Mouse (Mus musculus) hindbrain, embryonic 15.5 days (tissue): Measurements from ENCODE around the gene Megf8. TPM values are rescaled to one million over a fixed set of nuclear protein-coding genes. Genes with fewer than 3 reads are reported as not detected.

Source experiments
- ATAC-seq: fragments of 200-750 bp; cut with Nextera tagmentation; 2 replicates; pipeline ENCODE4 v1.8.0; 2017; ENCODE audit warnings: low read depth, moderate number of reproducible peaks, moderate TSS enrichment; ENCODE audit not compliant: low FRiP score
- H3K27ac ChIP-seq: fragments of 300-500 bp; sonication (generic); replicated peaks from 2 replicates; pipeline ENCODE4 v1.5.1; 2015; ENCODE audit warnings: mild to moderate bottlenecking, inconsistent platforms
- H3K27me3 ChIP-seq: fragments of 300-500 bp; sonication (generic); 2 replicates; pipeline ENCODE4 v1.6.1; 2015; ENCODE audit warnings: control low read depth, inconsistent platforms
- H3K36me3 ChIP-seq: fragments of 300-500 bp; sonication (generic); 2 replicates; pipeline ENCODE4 v1.6.1; 2015; ENCODE audit warnings: control low read depth, inconsistent platforms
- H3K4me1 ChIP-seq: fragments of 300-500 bp; sonication (generic); replicated peaks from 2 replicates; pipeline ENCODE4 v1.6.1; 2015; ENCODE audit warnings: control low read depth, inconsistent platforms
- H3K4me2 ChIP-seq: fragments of 300-500 bp; sonication (generic); 2 replicates; pipeline ENCODE4 v1.6.1; 2015; ENCODE audit warnings: moderate library complexity, mild to moderate bottlenecking, inconsistent platforms
- H3K4me3 ChIP-seq: fragments of 300-500 bp; sonication (generic); 2 replicates; pipeline ENCODE4 v1.5.1; 2015; ENCODE audit warnings: mild to moderate bottlenecking, inconsistent platforms
- H3K9ac ChIP-seq: fragments of 300-500 bp; sonication (generic); 2 replicates; pipeline ENCODE4 v1.6.1; 2015; ENCODE audit warnings: inconsistent platforms
- H3K9me3 ChIP-seq: fragments of 300-500 bp; sonication (generic); 2 replicates; pipeline ENCODE4 v1.6.1; 2016; ENCODE audit warnings: control low read depth, inconsistent platforms
- WGBS: fragments of 180-500 bp; shearing (Covaris S2); methylation state at CpG from one replicate; pipeline ENCODE4 v1.1.7; 2015; 5-methylcytosine and 5-hydroxymethylcytosine counted together
- polyA plus RNA-seq: library from polyadenylated mRNA; unstranded; fragments of >200 nt; fragmentation: Nextera tagmentation; extraction: Ambion mirVana; gene quantifications from 2 replicates; pipeline ENCODE4 v1.2.1, GENCODE M21; 2015

Gene Megf8
- polyA plus RNA-seq, 1 experiment from 2014 or later = 23.9 TPM

DNA sequence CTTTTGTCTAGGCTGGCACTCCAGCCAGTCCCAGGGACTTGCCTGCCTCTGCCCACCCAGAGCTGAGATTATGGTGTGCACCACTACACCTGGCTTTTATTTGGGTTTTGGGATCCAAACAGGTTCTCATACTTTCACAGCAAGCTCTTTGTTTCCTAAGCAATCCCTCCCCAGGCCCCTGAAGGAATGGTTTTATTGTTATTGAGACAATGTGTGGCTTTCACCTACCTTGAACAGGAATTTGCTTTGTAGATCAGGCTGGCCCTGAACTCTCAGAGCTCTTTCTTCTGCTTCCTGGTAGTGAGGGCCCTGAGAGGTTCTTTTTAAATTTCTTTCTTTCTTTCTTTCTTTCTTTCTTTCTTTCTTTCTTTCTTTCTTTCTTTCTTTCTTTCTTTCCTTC is 65.6 kb downstream of the Megf8 start:
- Histone ChIP-seq H3K27ac (no peak overlapping the region), H3K9ac (no peak overlapping the region), H3K9me3 (no peaks in the 10 kb centered on the region), H3K4me3 (no peak overlapping the region), H3K36me3 (peaks cover 40% of the 10 kb centered on the region), H3K4me2 (no peak overlapping the region), H3K27me3 (0 out of 2 replicates have a peak, but pooled peaks cover 4% of the 10 kb centered on the region), H3K4me1 (peaks cover 19% of the 10 kb centered on the region)
- no peak for ATAC-seq

DNA sequence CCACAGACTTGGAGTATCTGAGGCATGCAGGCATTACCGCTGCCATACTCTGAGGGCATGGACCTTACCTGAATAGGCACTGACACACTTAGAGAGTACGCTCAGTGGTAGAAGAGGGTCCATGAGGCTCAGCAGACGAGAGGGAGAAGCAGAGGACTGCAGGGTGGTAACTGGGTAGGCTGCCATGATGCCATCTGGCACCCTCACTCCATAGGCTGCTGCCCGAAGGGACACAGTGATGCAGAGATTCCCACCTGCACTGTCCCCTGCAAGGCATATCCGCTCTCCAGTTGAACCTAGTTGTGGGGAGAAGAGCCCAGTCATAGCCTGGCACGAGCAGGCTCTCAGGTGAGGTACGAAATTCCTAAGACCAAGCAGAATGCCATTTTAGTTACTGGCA is 66.4 kb downstream of the Megf8 start:
- H3K9ac ChIP-seq = no peak overlapping the region
- H3K4me1 ChIP-seq = peaks cover 18% of the 10 kb centered on the region
- H3K9me3 ChIP-seq = no peaks in the 10 kb centered on the region
- 0 out of 2 replicates have a peak, but pooled peaks cover 4% of the 10 kb centered on the region for H3K27me3 ChIP-seq
- H3K27ac ChIP-seq = no peak overlapping the region
- H3K36me3 ChIP-seq = peaks cover 47% of the 10 kb centered on the region
- H3K4me3 ChIP-seq = no peak overlapping the region
- no peak overlapping the region for H3K4me2 ChIP-seq
- ATAC-seq = no peak
- 90% methylated on average over 7 of the region's 7 CpGs for WGBS

DNA sequence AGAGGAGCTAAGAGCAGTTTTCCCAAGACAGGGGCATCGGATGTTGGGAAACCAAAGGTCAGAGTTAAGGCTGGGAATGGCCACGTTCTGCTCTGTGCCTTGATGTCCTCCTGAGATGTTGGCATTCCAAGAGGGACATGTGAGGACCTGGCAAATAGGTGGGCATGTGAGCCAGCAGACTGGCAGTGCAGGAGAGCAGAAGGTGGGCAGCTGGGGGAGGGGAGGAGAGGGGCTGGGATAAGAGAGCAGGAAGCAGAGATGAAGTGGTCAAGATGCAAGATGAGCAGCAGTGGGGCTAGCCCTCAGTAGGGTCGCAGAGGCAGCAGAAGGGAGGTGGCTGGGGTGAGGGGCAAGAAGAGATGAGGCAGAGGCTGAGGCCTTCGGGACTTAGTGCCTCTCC is 66.9 kb downstream of the Megf8 start:
- H3K9ac ChIP-seq = no peak overlapping the region
- peaks cover 47% of the 10 kb centered on the region for H3K36me3 ChIP-seq
- H3K27ac ChIP-seq = no peak overlapping the region
- no peak for ATAC-seq
- no peak overlapping the region for H3K4me2 ChIP-seq
- H3K4me1 ChIP-seq = peaks cover 17% of the 10 kb centered on the region
- 0 out of 2 replicates have a peak, but pooled peaks cover 4% of the 10 kb centered on the region for H3K27me3 ChIP-seq
- WGBS = 86% methylated on average over 4 of the region's 4 CpGs
- H3K4me3 ChIP-seq = no peak overlapping the region
- H3K9me3 ChIP-seq = no peaks in the 10 kb centered on the region

DNA sequence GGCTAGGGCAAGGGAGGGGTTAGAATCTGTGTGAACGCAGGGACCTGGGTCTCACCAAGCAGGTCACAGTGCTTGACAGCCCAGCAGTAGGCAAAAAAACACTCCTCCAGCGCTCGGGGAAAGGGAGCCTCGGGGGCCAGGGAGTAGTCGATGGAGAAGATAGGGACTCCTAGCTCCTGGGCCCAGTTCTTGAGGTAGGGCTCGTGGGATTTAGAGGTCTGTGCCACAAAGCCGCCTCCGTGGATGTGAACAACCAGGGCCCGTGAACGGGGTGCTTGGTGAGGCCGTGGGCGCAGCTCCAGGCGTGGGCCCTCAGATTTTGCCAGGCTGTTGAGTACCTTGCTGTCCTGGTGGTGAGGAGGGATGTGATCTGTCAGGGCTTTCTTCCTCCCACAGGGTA is 67.4 kb downstream of the Megf8 start:
- Histone ChIP-seq H3K4me3 (no peak overlapping the region), H3K27ac (no peak overlapping the region), H3K4me1 (peaks cover 13% of the 10 kb centered on the region), H3K4me2 (no peak overlapping the region), H3K36me3 (peaks cover 47% of the 10 kb centered on the region), H3K9me3 (no peaks in the 10 kb centered on the region), H3K27me3 (0 out of 2 replicates have a peak, but pooled peaks cover 4% of the 10 kb centered on the region), H3K9ac (no peak overlapping the region)
- no peak for ATAC-seq
- 86% methylated on average over 13 of the region's 13 CpGs for WGBS

DNA sequence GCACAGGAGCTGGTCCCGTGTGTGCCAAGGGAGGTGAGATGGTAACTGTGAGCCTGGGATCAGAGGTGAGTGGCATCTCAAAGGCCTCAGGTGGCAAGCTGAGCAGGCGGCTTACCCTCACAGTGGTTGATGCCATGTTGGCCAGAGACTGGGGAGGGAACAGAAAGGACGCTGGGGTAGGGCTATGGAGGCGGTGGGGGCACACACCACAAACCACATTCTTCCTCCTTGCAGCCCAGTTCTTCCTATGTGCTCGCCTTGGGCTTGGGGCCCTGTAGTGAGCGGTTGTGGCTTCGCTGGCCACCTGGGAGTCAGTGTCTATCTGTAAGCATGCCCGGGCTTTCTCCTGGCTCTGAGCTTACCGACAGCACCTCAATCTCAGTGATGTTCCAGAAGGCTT is 67.9 kb downstream of the Megf8 start:
- Histone ChIP-seq H3K27ac (no peak overlapping the region), H3K27me3 (0 out of 2 replicates have a peak, but pooled peaks cover 4% of the 10 kb centered on the region), H3K9me3 (no peaks in the 10 kb centered on the region), H3K4me2 (no peak overlapping the region), H3K36me3 (peaks cover 47% of the 10 kb centered on the region), H3K4me1 (peaks cover 9% of the 10 kb centered on the region), H3K4me3 (no peak overlapping the region), H3K9ac (no peak overlapping the region)
- 92% methylated on average over 9 of the region's 9 CpGs for WGBS
- ATAC-seq = no peak

DNA sequence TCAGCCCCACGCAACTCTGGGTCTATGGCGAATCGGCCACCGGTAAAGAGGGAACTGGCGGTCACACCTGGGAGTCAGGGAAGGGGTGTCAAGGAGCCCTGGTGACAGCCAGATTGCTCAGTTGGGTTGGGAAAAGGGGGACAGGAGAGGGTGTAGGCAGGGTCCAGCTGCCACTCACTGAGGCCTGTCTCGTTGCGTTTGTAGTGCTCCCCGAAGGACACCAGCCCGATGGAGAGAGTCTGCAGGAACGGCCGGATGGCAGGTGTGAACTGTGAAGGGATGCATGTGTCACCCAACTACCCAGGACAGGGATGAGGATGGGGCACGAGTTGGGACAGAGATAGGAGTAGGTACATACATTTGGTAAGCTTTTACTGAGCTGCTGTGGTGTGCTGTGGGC is 68.3 kb downstream of the Megf8 start:
- Histone ChIP-seq H3K4me3 (no peak overlapping the region), H3K9ac (no peak overlapping the region), H3K4me1 (peaks cover 9% of the 10 kb centered on the region; the same call in 1 of the 2 replicates), H3K9me3 (no peaks in the 10 kb centered on the region), H3K27ac (no peak overlapping the region), H3K36me3 (peaks cover 47% of the 10 kb centered on the region), H3K4me2 (no peak overlapping the region), H3K27me3 (0 out of 2 replicates have a peak, but pooled peaks cover 4% of the 10 kb centered on the region)
- 91% methylated on average over 12 of the region's 12 CpGs for WGBS
- ATAC-seq = no peak

DNA sequence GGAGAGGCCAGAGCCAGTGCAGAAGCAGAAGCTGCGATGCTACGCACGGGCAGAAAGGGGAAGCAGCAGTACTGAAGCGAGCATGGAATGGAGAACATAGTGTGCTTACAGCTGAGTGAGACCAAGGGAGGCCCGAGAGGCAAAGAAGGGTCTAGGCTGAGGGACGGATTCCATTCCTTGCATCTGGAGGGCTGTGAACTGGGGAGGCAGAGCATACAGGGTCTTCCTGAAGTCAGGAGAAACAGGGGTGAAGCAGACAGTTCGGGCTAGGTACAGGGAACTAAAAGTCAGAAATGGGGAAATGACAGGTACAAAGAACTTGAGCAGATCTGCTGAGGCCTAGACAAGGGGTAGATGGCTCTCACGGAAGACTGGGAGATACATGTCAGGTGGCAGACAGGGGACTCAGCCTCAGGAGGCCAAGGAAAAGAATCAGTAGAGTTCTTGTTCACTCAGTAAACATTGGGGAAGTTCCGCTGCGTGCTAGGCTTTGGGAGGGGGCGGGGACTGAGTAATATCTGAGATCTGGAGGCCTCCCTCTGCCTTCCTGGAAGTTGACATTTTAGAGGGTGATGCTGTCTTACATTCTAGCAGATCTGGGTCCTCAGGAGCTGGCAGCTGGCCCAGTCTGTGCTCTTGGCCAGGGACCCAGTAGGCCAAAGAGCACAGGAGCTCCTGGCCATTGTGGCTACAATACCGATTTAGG is 69.0 kb downstream of the Megf8 start:
- H3K4me2 ChIP-seq = no peak overlapping the region
- peaks cover 16% of the 10 kb centered on the region for H3K4me1 ChIP-seq
- no peaks in the 10 kb centered on the region for H3K9me3 ChIP-seq
- no peak overlapping the region for H3K4me3 ChIP-seq
- no peaks in the 10 kb centered on the region for H3K27me3 ChIP-seq
- no peak overlapping the region for H3K9ac ChIP-seq
- peaks cover 47% of the 10 kb centered on the region for H3K36me3 ChIP-seq
- peak overlapping the region; percentile 66 for H3K27ac ChIP-seq
- whole genome bisulfite sequencing = 79% methylated on average over 12 of the region's 12 CpGs
- no peak for ATAC-seq

DNA sequence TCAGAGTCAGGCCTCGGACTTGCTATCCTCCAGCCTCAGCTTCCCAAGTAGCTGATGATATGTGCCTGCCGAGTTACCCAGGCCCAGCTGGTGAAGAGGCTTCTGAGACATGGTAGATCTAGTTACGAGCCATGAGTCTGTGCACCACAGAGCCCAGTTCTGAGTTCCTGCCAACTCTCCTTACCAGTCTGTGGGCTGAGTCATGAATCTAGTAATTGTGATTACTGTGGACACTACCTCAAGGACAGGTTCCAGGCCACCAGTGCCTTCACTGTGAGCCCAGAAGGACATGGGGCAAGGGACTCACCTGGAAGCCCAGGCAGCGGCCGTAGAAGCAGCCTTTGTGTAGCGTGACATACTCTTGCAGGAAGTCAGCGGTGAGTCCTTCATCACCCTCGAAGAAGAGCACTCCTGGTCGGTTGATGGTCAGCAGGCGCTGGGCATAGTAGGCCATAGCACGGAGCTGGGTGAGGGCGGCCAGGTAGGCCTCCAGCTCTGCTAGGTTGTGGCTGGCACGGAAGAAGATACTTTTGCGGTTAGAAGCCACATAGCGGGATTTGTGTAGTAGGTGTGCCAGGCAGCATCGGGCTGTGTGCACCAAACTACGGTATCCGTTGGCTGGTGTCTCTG is 71.0 kb downstream of the Megf8 start:
- Histone ChIP-seq H3K9ac (no peak overlapping the region), H3K9me3 (no peaks in the 10 kb centered on the region), H3K27me3 (no peaks in the 10 kb centered on the region), H3K36me3 (peaks cover 36% of the 10 kb centered on the region), H3K4me3 (no peak overlapping the region), H3K4me2 (no peak overlapping the region), H3K27ac (no peak overlapping the region), H3K4me1 (peaks cover 24% of the 10 kb centered on the region)
- ATAC-seq = no peak
- 95% methylated on average over 18 of the region's 18 CpGs for WGBS

DNA sequence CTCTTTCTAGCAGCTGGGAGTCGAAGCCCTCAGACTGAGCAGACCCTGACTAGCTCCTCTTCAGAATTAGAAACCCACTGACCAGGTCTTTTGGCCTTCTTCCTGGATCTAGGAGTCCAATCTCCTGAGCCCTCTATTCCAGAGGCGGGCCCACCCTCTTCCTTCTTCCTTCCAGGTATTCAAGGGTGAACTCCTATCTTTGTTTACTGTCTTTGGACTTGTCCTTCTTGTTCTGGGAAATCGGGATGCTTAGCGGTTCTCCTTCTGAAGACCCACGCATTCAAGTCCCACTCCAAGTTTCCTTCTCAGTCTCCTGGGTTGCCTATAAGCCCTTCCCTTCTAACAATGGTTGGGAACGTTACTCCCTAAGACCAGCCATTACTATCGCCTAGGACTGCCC is 72.0 kb downstream of the Megf8 start:
- peaks cover 34% of the 10 kb centered on the region for H3K4me1 ChIP-seq
- WGBS = 91% methylated on average over 7 of the region's 7 CpGs

DNA sequence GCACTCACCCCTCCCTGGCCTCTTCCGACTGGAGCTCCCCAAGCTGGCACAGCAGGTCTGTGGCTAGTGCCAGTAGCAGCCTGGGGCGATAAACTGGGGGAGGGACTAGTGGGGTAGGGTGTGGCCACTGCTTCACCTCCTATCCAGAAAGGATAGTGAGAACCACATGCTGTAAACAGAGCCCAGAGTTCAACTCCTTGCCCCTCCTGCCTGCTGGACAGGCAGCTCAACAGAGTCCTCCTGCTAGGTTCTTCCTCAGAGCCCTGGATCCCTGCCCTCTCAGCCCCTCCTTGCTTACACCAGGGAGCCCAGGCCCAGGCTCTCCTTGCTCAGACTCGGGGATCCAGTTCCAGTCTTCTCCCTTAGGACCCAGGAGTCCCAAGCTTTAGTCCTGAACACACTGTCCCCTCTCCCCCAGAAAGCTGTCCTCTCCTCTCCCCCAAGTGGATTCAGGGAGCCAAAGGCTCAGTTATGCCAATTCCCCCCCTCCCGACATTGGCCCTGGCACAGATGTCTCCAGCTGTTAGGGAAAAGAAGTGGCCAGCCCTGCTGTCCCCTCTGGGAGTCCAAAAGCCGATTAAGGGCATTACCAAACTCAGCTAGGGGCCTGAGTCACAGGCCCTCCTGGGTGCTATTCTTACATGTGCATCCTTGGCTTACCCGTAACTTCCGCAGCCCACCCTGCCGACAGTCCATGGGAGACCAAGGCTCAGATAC is 73.2 kb downstream of the Megf8 start:
- Histone ChIP-seq H3K36me3 (peaks cover 24% of the 10 kb centered on the region), H3K4me1 (peaks cover 44% of the 10 kb centered on the region), H3K9me3 (no peaks in the 10 kb centered on the region), H3K27ac (no peak overlapping the region), H3K27me3 (no peaks in the 10 kb centered on the region), H3K4me3 (no peak overlapping the region), H3K9ac (no peak overlapping the region), H3K4me2 (no peak overlapping the region)
- no peak for ATAC-seq
- 53% methylated on average over 8 of the region's 8 CpGs for WGBS

More for the DNA sequence above, 72.0 kb downstream of the Megf8 start:
- Histone ChIP-seq H3K9me3 (no peaks in the 10 kb centered on the region), H3K9ac (no peak overlapping the region), H3K4me2 (no peak overlapping the region), H3K4me3 (no peak overlapping the region), H3K27me3 (no peaks in the 10 kb centered on the region), H3K27ac (no peak overlapping the region), H3K36me3 (peaks cover 28% of the 10 kb centered on the region)
- ATAC-seq = no peak

DNA sequence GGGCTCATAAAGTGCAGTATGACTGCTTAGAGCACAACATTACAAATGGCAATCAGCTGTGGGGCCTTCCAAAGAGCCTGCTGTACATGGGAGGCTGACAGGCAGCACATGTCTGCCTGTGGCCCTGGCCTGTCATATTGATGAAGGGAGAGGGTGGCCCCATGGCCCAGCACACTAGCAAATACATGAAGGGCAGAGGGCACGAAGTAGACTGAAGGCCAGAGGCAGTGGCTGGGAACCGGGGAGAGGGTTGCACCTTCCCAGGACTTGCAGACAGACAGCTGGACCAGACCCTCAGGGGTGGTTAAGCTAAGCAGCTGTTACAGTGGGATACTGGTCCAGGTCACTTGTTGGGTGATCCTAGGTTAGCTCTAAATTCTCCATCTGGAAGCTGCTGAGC is 74.0 kb downstream of the Megf8 start:
- no peak overlapping the region for H3K4me3 ChIP-seq
- H3K27me3 ChIP-seq = no peaks in the 10 kb centered on the region
- H3K4me2 ChIP-seq = no peak overlapping the region
- no peak for ATAC-seq
- no peaks in the 10 kb centered on the region for H3K9me3 ChIP-seq
- H3K9ac ChIP-seq = no peak overlapping the region
- H3K36me3 ChIP-seq = peaks cover 22% of the 10 kb centered on the region
- no peak overlapping the region for H3K27ac ChIP-seq
- H3K4me1 ChIP-seq = peaks cover 44% of the 10 kb centered on the region
- 51% methylated on average over 2 of the region's 2 CpGs for WGBS

DNA sequence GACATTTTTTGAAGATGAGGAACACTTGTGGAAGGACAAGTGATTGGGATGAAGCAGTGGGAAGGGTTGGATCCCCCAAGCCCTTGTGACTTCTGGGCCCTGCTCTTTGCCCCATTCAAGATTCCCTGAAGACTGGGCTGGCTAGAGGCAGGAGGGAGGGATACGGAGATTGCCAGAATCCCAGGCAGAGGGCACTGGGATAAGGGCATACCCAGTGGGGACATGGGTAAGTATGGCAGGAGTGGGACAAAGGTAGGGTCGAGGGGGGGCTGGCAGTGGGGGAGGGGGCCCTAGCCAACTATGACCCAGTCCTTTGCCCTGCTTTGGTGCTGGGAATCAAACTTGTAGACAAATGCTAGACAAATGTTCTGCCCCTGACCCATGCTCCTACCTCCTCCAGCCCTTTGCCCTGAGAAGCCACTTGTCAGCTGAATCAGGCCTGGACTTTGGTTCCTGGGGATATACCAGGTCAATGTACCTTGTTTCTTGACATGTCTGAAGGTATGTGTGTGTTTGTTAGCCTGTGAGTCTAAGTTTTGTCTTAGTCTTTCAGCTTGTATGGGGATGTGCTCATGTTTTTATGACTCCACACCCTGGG is 75.0 kb downstream of the Megf8 start:
- Histone ChIP-seq H3K4me1 (peaks cover 47% of the 10 kb centered on the region), H3K4me3 (no peak overlapping the region), H3K27me3 (no peaks in the 10 kb centered on the region), H3K9ac (no peak overlapping the region), H3K36me3 (peaks cover 13% of the 10 kb centered on the region), H3K4me2 (no peak overlapping the region), H3K27ac (no peak overlapping the region), H3K9me3 (no peaks in the 10 kb centered on the region)
- ATAC-seq = no peak
- WGBS = 79% methylated on average over 2 of the region's 2 CpGs
